Mouse (Mus musculus) G1E (cell line): ENCODE measurements at regions not wholly inside any gene's neighbourhood (a gene's known extent, or its start where the extent isn't known, plus 50 kb on each side); places are given as distances from the start of the nearest gene placed in this dataset.

Experiments used
- ATAC-seq: 2 replicates; pipeline ENCODE4 v1.8.0; 2016; ENCODE audit warnings: mild to moderate bottlenecking; ENCODE audit not compliant: insufficient number of reproducible peaks, poor library complexity, low FRiP score, severe bottlenecking; ENCODE audit errors: extremely low read depth
- DNase-seq: peaks from one replicate; pipeline ENCODE4 v3.0.0; 2012; ENCODE audit warnings: low spot score
- H3K27me3 ChIP-seq: 2 replicates; pipeline ENCODE4 v1.6.1; 2012; ENCODE audit warnings: mild to moderate bottlenecking, low read length, inconsistent platforms; ENCODE audit not compliant: insufficient read depth
- H3K36me3 ChIP-seq: replicated peaks from 2 replicates; pipeline ENCODE3; 2012; ENCODE audit warnings: mild to moderate bottlenecking, inconsistent platforms
- H3K4me1 ChIP-seq: 2 replicates; pipeline ENCODE4 v1.6.1; 2012; ENCODE audit warnings: low read depth, low read length, inconsistent platforms, mixed read lengths; ENCODE audit not compliant: insufficient read depth
- H3K4me3 ChIP-seq: 2 replicates; pipeline ENCODE4 v1.5.1; 2012; ENCODE audit warnings: low read depth, mild to moderate bottlenecking, inconsistent platforms, low read length, moderate library complexity, mixed read lengths
- H3K9me3 ChIP-seq: replicated peaks from 2 replicates; pipeline ENCODE4 v1.6.1; 2012; ENCODE audit warnings: inconsistent platforms
- CTCF ChIP-seq: IDR thresholded peaks from 2 replicates; pipeline ENCODE4 v1.5.1; 2012; ENCODE audit warnings: low read depth, low read length, inconsistent platforms, mixed read lengths
- GATA1 ChIP-seq: IDR thresholded peaks from 2 replicates; pipeline ENCODE4 v1.6.1; 2012; ENCODE audit warnings: borderline replicate concordance, low read length, inconsistent platforms, mixed read lengths
- GATA2 ChIP-seq: IDR thresholded peaks from 2 replicates; pipeline ENCODE4 v1.6.1; 2012; ENCODE audit warnings: low read depth, low read length, inconsistent platforms, borderline replicate concordance
- POLR2AphosphoS5 ChIP-seq: IDR thresholded peaks from 2 replicates; pipeline ENCODE4 v1.6.1; 2012; ENCODE audit warnings: low read depth, low read length, inconsistent platforms; ENCODE audit not compliant: insufficient replicate concordance
- TAL1 ChIP-seq: conservative IDR thresholded peaks from 2 replicates; pipeline ENCODE4 v1.6.1; 2012; ENCODE audit warnings: low read depth, low read length, inconsistent platforms, mixed read lengths

DNA sequence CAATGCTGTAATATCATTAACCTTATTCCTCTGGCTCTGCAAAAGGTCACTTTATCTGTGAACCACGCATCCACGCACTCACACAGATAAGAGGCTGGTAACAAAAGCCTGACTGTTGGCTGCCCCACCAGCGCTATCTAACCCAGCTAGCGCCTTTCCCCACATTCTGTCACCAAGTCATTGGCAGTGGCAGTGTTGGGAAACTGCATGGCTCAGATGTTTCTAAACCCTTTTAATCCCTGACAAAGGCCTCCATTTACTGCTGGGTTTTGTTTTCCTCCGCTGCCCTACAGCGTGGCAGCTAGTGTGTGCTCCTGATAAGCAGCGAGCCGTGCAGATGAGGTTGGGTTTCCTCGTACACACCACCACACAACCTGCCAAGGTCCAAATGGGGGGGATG lies 55.7 kb downstream of the Id4 start:
- TF ChIP-seq TAL1 (no peak), POLR2AphosphoS5 (no peak), GATA2 (no peak), GATA1 (no peak), CTCF (no peak)
- no peak for DNase-seq
- H3K4me3 ChIP-seq: no peak overlapping the region
- H3K36me3 ChIP-seq: no peaks in the 10 kb centered on the region
- no peaks in the 10 kb centered on the region for H3K4me1 ChIP-seq
- H3K9me3 ChIP-seq: peaks cover 57% of the 10 kb centered on the region
- no peak for ATAC-seq
- no peaks in the 10 kb centered on the region for H3K27me3 ChIP-seq

DNA sequence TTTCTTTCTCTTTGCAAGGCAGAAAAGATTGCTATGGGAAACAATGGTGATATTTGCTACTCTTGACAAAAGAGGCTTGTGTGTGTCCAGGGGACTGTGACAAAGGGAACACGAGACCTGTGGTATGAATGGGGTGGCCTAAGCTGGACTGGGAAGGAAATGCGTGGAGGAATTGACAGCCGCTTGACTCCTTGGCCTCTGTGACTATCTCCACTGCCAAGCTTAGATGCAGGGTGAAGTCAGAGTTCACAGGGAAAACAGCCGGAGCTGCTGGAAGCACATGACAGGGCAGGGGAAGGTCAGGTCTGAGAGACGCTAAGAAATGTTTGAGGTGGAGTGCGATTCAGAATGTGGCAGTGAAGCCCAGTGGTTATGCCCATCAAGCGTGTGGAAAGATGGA lies 56.4 kb downstream of the Id4 start:
- Histone ChIP-seq H3K4me3 (no peak overlapping the region), H3K4me1 (no peaks in the 10 kb centered on the region), H3K9me3 (peaks cover 56% of the 10 kb centered on the region), H3K36me3 (no peaks in the 10 kb centered on the region), H3K27me3 (no peaks in the 10 kb centered on the region)
- ATAC-seq (no peak), DNase-seq (no peak)
- TF ChIP-seq CTCF: no peak
- TF ChIP-seq GATA1: no peak
- TF ChIP-seq TAL1: no peak
- TF ChIP-seq GATA2: no peak
- TF ChIP-seq POLR2AphosphoS5: no peak

DNA sequence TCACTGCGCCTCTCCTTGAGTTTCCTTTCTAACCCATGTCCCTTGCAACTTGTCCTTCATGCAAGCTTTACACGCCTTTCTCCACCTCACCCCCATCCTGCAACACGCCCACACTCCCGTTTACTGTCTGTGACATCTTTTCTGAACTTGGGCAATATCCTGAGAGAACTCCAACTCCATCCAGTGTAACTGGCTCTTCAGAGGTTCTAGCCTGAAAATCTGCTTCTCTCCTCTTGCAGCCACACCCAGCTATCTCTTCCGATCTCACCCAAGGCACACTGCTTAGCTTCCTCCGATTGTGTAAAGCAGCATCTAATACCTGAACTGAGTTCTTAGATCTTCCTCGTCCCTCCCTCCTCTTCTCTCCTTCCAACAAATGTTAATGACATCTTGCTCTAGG lies 58.0 kb downstream of the Id4 start:
- no peaks in the 10 kb centered on the region for H3K36me3 ChIP-seq
- no peaks in the 10 kb centered on the region for H3K27me3 ChIP-seq
- peaks cover 44% of the 10 kb centered on the region for H3K9me3 ChIP-seq
- TF ChIP-seq CTCF (no peak), GATA1 (no peak), GATA2 (no peak), POLR2AphosphoS5 (no peak)
- H3K4me1 ChIP-seq: no peaks in the 10 kb centered on the region
- H3K4me3 ChIP-seq: no peak overlapping the region
- ATAC-seq (no peak), DNase-seq (no peak)

DNA sequence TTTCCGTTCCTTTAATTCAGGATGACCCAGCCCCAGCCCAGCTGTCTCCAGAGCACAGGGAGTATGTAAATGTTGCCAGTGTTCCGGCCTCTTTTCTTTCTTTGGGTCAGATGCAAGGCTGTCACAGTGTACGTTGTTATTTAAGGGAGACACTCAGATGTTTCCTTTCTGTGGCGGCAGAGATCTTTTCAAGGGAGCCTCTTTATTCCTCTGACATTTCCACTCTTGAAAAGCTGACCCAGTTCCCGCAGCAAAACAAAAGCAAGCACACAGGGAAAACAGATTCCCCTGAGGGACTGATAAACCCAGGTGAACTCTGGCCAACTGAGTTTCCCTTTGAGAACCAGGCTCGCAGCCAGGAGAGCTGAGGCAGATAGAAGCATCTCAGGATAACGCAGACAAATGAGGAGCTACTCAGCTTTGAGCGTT lies 63.3 kb downstream of the Id4 start:
- no peak for ATAC-seq
- H3K4me3 ChIP-seq: no peak overlapping the region
- TF ChIP-seq GATA1 (no peak), GATA2 (no peak), CTCF (no peak), TAL1 (no peak), POLR2AphosphoS5 (no peak)
- H3K9me3 ChIP-seq: peaks cover 27% of the 10 kb centered on the region
- no peaks in the 10 kb centered on the region for H3K4me1 ChIP-seq
- no peaks in the 10 kb centered on the region for H3K36me3 ChIP-seq
- H3K27me3 ChIP-seq: no peaks in the 10 kb centered on the region
- no peak for DNase-seq

DNA sequence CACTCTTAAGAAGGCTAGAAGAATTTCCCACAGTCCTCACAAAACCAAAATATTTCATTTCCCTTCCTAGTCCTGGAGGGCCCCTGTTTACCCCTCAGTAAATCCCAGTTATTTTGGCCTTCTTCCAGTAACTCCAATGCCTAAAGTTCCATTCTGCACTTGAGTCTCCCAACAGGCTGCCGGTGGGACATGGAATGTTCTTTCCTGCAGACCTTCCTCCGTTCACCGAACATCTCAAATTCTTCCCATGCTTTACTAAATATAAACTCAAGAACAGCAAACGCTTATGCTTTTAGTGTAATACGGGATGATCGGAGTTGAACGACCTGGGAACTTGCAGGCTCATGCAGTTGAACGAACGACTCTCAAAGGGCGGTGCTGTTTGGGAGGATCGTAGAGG lies 69.6 kb downstream of the Id4 start:
- TF ChIP-seq TAL1 (no peak), GATA2 (no peak), GATA1 (no peak), CTCF (no peak), POLR2AphosphoS5 (no peak)
- Histone ChIP-seq H3K36me3 (no peaks in the 10 kb centered on the region), H3K27me3 (no peaks in the 10 kb centered on the region), H3K4me1 (no peaks in the 10 kb centered on the region), H3K4me3 (no peak overlapping the region), H3K9me3 (peaks cover 22% of the 10 kb centered on the region)
- ATAC-seq (no peak), DNase-seq (no peak)

DNA sequence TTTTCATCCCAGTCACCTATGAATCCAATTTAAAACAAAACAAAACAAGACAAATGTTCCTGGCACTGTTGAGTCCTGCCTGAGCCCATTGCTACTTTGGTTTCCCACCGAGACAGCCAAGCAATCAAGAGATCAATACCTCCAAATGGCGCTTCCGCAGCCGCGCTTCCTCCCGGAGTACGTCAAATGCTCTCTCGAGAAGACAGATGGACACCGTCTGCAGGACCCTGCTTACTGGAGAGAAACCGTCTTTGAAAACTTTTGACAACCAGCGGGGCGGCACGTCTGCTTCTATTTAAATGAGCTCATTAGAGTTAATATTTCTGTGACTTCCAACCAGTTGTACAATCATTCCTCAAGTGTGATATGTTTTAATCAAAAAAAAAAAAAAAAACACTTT lies 75.1 kb downstream of the Id4 start:
- H3K4me3 ChIP-seq: no peak overlapping the region
- ATAC-seq (no peak), DNase-seq (no peak)
- no peaks in the 10 kb centered on the region for H3K27me3 ChIP-seq
- no peaks in the 10 kb centered on the region for H3K36me3 ChIP-seq
- no peak for TF ChIP-seq CTCF
- no peak for TF ChIP-seq POLR2AphosphoS5
- TF ChIP-seq GATA1: no peak
- TF ChIP-seq TAL1: no peak
- TF ChIP-seq GATA2: no peak
- H3K9me3 ChIP-seq: peaks cover 36% of the 10 kb centered on the region
- H3K4me1 ChIP-seq: no peaks in the 10 kb centered on the region

DNA sequence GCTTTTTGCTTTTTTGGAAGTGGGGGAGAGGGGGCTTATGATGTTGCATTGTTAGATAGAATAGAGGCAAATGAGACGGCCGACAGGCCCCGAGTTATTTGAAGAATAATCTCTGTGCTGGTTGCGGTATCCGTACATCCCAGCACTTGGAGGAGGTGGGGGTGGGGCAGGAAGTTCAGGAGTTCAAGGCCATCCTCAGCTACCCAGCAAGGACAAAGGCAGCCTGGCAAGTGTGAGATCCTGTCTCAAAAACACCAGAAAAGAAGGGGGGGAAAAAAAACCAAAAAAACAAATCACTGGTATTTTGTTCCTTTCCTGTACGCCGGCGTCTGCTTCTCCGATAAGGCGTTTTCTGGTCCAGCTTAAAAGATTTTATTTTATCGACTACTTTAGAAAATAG lies 75.6 kb downstream of the Id4 start:
- Histone ChIP-seq H3K27me3 (no peaks in the 10 kb centered on the region), H3K4me1 (no peaks in the 10 kb centered on the region), H3K4me3 (no peak overlapping the region), H3K36me3 (no peaks in the 10 kb centered on the region), H3K9me3 (peaks cover 38% of the 10 kb centered on the region)
- TF ChIP-seq TAL1 (no peak), CTCF (no peak), GATA2 (no peak), GATA1 (no peak), POLR2AphosphoS5 (no peak)
- DNase-seq: no peak
- ATAC-seq: no peak
